Mouse (Mus musculus) A20 (cell line): ENCODE results near the gene Camk2g.
A peak's percentile ranks its signal among the peaks of the same experiment; 100 is the strongest.

Experiments used
- DNase-seq: peaks from one replicate; pipeline ENCODE4 v3.0.0-alpha.2; 2011; ENCODE audit warnings: low read depth, low spot score

Camk2g gene

GRCm38 (mm10) chr14:20793758-20794531 is at the start of gene Camk2g:
Gene Camk2g, minus strand, starts transcription at chr14:20794088.
- peak; percentile 91 for DNase-seq

GRCm38 (mm10) chr14:20842629-20843028 is 48.7 kb upstream of the Camk2g start:
- DNase-seq = no peak

DNA sequence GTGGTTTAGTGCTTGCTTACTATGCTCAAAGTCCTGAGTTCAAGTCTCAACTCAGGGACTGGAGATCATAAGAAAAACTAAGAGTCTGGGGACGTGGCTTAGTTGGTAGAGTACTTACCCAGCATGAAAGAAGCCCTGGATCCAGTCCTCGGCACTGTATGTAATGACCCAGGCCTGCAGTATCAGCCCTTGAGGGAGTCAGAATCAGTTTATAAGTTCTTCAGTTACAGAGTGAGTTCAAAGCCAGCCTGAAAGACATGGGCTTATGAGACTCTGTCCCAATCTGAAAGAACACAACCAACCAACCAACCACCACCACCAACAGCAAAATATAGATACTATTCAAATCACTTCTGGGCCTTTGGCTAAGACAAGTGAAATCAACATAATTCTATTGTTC is 47.6 kb upstream of the Camk2g start:
- DNase-seq = no peak

DNA sequence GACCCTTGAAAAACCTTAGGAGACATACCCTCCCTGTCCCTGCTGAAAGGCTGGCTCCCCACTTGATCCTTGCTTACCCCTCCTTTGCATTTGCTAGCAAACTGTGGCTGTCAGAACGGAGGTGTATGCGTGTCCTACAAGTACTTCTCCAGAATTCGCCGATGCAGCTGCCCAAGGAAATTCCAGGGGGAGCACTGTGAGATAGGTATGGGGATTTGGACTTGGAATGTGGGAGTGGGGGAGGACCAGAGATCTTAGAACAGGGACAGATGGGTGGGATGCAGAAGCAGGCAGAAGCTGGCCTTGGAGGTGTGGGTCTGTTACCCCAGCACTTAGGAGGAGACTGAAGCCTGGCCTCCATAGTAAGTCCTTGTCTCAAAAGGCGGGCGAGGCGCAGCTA is 43.8 kb upstream of the Camk2g start:
- no peak for DNase-seq

GRCm38 (mm10) chr14:20836905-20837376 is 43.1 kb upstream of the Camk2g start:
- no peak for DNase-seq

- no peak for DNase-seq
Observed at GRCm38 (mm10) chr14:20836171-20836904, 42.5 kb upstream of the Camk2g start, which contains the start of gene Plau. Gene Plau, plus strand, starts transcription at chr14:20836660.

DNA sequence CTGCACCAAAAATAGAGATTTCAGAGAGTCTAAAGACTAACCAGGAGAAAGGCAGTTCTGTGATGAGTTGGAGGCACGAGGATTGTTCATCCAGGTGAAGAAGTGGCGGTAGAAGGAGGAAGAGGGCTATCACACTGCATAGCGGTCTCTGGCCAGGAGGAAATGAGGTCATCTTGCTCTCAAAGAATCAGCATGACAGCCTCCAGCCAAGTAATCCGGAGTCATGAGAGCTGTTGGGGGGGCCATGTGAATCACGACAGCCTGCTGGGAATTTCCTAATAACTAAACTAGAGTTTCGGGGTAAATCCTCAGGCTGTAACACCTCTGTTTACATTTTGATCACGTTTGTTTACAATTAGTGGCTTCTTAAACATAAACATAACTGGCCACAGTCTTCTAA is 40.2 kb upstream of the Camk2g start:
- DNase-seq = no peak

GRCm38 (mm10) chr14:20833525-20833924 is 39.6 kb upstream of the Camk2g start:
- DNase-seq = no peak

- DNase-seq = no peak
Observed at GRCm38 (mm10) chr14:20831915-20832314, 38.0 kb upstream of the Camk2g start.

DNA sequence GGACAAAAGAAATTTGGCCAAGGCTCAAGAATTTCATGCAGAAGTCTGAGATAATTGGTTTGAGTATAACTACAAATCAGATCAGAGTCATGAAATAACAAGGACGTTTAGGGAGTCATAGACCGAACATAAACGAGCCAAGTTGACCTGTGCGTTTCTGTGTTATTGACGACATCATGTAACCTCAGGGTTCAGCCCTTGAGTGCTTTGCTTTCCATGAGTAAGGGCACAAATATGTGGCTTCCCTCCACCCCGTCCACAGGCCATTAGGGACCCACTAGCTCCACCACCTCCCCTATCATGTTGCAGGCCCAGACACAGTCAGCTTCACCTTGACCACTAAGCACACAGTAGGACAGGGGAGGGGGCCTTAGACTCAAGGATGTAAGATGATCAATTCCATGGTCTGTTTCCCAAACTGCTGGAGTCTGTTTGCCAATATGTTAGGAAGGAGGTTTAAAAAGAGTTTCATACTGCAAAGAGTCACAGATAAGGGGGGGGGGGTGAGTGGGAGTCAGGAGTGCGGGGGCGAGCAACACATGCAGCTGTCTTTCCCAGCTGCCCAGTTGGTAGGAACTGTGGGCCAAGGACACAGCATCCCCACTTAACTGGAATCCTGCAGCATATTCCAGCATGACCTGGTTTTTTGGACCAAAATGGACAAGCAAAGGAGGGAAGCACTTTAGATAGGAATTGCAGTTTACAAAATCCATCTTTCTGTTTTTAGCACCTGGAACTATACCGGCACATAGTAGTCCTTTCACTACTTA is 37.4 kb upstream of the Camk2g start:
- no peak for DNase-seq

- peak; percentile 82 for DNase-seq
Observed at GRCm38 (mm10) chr14:20829523-20830366, 35.9 kb upstream of the Camk2g start.

DNA sequence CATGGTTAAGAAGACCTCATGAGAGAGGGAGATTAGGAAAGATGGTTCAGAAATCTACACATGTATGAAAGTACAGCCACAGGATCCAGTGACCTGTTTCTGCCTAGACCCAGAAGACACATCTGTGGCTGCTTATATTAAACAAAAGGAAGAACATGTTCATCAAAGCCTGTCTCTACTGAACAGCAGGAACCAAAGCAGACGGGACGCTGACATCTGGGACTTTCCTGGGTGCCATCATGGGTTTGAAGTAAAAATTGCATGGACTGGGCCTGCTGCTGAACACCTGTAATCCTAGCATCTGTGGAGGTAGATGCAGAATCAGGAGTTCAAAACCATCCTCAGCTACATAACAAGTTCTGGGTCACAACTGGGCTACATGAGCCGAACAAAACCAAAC is 34.6 kb upstream of the Camk2g start:
- peak; percentile 15 for DNase-seq

DNA sequence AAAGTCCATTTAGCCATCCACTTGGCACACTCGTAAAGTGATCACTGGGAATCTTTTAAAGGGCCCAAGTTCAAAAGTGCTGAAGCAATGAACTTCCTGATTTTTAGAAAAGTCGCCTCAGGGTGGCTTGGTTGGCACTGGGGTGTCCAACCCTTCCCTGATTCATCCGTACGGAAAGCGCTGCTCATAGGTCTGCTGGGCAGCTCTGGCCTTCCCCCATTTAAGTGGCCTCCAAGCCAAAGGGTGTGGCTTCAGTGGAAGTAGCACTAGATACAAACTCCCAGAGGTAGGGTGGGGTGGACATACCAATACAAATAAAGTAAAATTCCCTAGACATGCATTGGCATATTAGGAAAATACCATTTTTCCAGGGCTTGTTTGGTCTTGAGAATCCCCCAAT is 33.6 kb upstream of the Camk2g start:
- DNase-seq = no peak

- DNase-seq = no peak
Observed at GRCm38 (mm10) chr14:20827061-20827460, 33.2 kb upstream of the Camk2g start.

GRCm38 (mm10) chr14:20825516-20825915 is 31.6 kb upstream of the Camk2g start:
- no peak for DNase-seq

GRCm38 (mm10) chr14:20824517-20824916 is 30.6 kb upstream of the Camk2g start:
- no peak for DNase-seq

DNA sequence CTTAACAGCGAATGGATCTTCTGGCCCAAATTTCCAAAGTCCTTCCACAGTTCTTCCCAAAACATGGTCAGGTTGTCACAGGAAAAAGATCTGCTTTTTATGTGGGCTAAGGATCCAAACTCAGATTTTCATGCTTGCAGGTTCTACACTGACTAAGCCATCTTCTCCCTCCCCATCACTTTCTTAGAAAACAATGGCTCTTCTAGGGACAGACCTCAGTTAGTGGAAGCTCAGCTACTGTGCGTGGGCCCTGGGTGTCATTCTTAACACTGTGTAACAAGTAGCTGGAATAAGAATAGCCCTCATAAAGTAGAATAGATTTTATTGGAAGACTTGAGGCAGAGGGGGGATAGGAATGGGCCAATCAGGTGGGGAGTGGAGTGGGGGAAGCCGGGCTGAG is 21.6 kb upstream of the Camk2g start:
- no peak for DNase-seq

DNA sequence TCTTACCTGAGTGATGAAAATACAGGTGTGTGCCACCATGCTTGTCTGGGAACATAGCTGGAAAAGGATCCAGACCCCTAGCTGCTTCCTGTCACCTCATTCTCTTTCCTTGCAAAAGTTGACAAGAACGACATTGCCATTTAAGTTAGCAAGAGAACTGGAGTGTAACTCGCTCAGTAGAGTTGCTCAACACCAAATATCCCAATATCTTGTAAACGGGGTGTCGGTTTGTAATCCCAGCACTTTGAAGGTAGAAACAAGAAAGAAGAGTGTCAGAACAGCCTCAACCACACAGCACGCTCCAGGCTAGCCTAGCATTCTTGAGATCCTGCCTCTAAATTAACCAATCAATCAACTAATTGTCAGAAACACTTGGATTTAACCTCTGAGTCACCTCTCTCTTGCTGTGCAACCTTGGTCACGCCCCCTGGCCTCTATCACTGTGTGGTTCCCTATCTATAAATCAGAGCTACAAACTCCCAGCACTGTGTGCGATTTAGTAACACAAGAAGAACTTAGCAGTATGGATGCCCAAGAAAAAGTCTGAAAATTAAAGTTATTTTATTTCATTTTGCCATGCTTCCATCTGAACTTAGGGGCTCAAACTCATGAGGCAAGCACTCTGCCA is 18.0 kb upstream of the Camk2g start:
- no peak for DNase-seq

- peak; percentile 32 for DNase-seq
Observed at GRCm38 (mm10) chr14:20811236-20811635, 17.3 kb upstream of the Camk2g start.

DNA sequence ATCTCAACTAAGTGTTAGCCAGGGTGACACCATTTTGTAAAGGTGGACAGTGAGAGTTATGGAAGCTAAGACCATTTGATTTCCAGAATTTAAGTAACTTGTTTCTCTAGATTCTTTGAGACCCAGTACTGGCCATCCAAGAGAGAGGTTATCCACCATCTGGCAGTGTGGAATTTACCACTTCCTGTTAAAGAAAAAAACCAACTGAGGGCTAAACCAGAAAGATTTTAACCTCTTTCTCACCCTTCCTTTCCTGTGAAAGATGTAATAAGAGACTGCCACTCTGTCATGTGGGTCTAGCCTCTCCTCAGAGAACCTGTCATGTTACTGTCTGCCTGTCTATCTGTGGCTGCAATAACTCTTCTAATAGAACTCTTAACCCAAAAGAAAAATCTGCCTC is 15.9 kb upstream of the Camk2g start:
- no peak for DNase-seq

- DNase-seq = no peak
Observed at GRCm38 (mm10) chr14:20809349-20809748, 15.5 kb upstream of the Camk2g start.
